Mouse (Mus musculus) liver, postnatal 0 days (tissue): ENCODE measurements around the gene Dnajc3. TPM values are rescaled to one million over a fixed set of nuclear protein-coding genes. Genes with fewer than 3 reads are reported as not detected.

Experiments used
- ATAC-seq: fragments of 200-750 bp; cut with Nextera tagmentation; 2 replicates; pipeline ENCODE4 v1.8.0; 2017; ENCODE audit warnings: mild to moderate bottlenecking, moderate library complexity
- DNase-seq: peaks from one replicate; pipeline ENCODE4 v3.0.0-alpha.2; 2016
- H3K27ac ChIP-seq: fragments of 300-500 bp; sonication (generic); 2 replicates; pipeline ENCODE4 v1.5.1; 2014; ENCODE audit warnings: antibody characterized with exemption, moderate library complexity, mild to moderate bottlenecking, low read depth
- H3K27me3 ChIP-seq: fragments of 300-500 bp; sonication (generic); 2 replicates; pipeline ENCODE4 v1.6.1; 2014; ENCODE audit warnings: low read length, control low read depth, mixed read lengths; ENCODE audit not compliant: insufficient read depth
- H3K36me3 ChIP-seq: fragments of 300-500 bp; sonication (generic); replicated peaks from 2 replicates; pipeline ENCODE4 v1.6.1; 2014; ENCODE audit warnings: mild to moderate bottlenecking, control low read depth, low read length, moderate library complexity, mixed read lengths; ENCODE audit not compliant: insufficient read depth
- H3K4me1 ChIP-seq: fragments of 300-500 bp; sonication (generic); 2 replicates; pipeline ENCODE4 v1.6.1; 2014; ENCODE audit warnings: antibody characterized with exemption, mild to moderate bottlenecking, control low read depth; ENCODE audit not compliant: insufficient read depth
- H3K4me2 ChIP-seq: fragments of 300-500 bp; sonication (generic); 2 replicates; pipeline ENCODE4 v1.6.1; 2014; ENCODE audit warnings: low read depth, mild to moderate bottlenecking, low read length, moderate library complexity, mixed read lengths
- H3K4me3 ChIP-seq: fragments of 300-500 bp; sonication (generic); 2 replicates; pipeline ENCODE4 v1.5.1; 2014; ENCODE audit warnings: low read depth, low read length
- H3K9ac ChIP-seq: fragments of 300-500 bp; sonication (generic); replicated peaks from 2 replicates; pipeline ENCODE4 v1.6.1; 2014; ENCODE audit warnings: mild to moderate bottlenecking, moderate library complexity
- H3K9me3 ChIP-seq: fragments of 300-500 bp; sonication (generic); 2 replicates; pipeline ENCODE4 v1.6.1; 2016; ENCODE audit warnings: mild to moderate bottlenecking, control low read depth, low read length, mixed read lengths
- CTCF ChIP-seq: sonication (generic); IDR thresholded peaks from 2 replicates; pipeline ENCODE4 v1.5.1; 2016; ENCODE audit warnings: antibody characterized with exemption, low read depth
- EP300 ChIP-seq: IDR thresholded peaks from 2 replicates; pipeline ENCODE4 v1.6.1; 2016; ENCODE audit warnings: antibody characterized with exemption, low read depth, mild to moderate bottlenecking
- WGBS: fragments of 180-500 bp; shearing (Covaris S2); extraction: QIAGEN DNeasy Blood & Tissue Kit; methylation state at CpG from one replicate; pipeline ENCODE4 v1.1.7; 2014; ENCODE audit not compliant: insufficient replicate concordance; 5-methylcytosine and 5-hydroxymethylcytosine counted together
- polyA plus RNA-seq: library from polyadenylated mRNA; unstranded; fragments of >200 nt; fragmentation: Nextera tagmentation; extraction: Ambion mirVana; gene quantifications from 2 replicates; pipeline ENCODE4 v1.2.1, GENCODE M21; 2015

Gene Dnajc3
- polyA plus RNA-seq, 1 experiment from 2014 or later: 53.6 TPM

- no peaks in the 10 kb centered on the region for H3K27me3 ChIP-seq
- no peak overlapping the region for H3K9ac ChIP-seq
- TF ChIP-seq CTCF: no peak
- TF ChIP-seq EP300: no peak
- WGBS: 69% methylated on average over 23 of the region's 23 CpGs
- 0 out of 2 replicates have a peak overlapping the region, but pooled peaks have one; percentile 29 for H3K4me2 ChIP-seq
- no peak overlapping the region for H3K4me3 ChIP-seq
- H3K9me3 ChIP-seq: no peaks in the 10 kb centered on the region
- DNase-seq (no peak), ATAC-seq (no peak)
- no peaks in the 10 kb centered on the region for H3K36me3 ChIP-seq
- no peaks in the 10 kb centered on the region for H3K4me1 ChIP-seq
- H3K27ac ChIP-seq: no peak overlapping the region
These were observed 75.0 kb downstream of the Dnajc3 start for GRCm38 (mm10) chr14:119012607-119013431.

DNA sequence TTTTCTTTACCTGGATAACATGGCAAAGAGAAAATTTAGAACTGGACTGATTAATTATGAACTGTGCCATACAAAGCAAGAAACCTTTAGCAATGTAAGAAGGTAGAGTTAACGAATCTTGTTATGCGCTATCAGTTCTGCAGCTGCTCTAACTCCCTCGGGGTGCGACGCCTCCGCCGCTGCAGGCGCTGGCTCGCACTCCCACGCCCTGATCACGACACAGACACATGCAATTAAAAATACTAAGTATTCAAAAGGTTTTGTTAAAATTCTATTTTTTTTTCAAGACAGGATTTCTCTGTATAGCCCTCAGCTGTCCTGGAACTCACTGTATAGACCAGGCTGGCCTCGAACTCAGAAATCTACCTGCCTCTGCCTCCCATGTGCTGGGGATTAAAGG is 75.8 kb downstream of the Dnajc3 start:
- Histone ChIP-seq H3K27me3 (no peaks in the 10 kb centered on the region), H3K9me3 (no peaks in the 10 kb centered on the region), H3K36me3 (no peaks in the 10 kb centered on the region), H3K4me2 (no peak overlapping the region), H3K9ac (no peak overlapping the region), H3K27ac (no peak overlapping the region), H3K4me1 (no peaks in the 10 kb centered on the region), H3K4me3 (no peak overlapping the region)
- no peak for TF ChIP-seq EP300
- TF ChIP-seq CTCF: no peak
- no peak for DNase-seq
- WGBS: 74% methylated on average over 12 of the region's 12 CpGs
- no peak for ATAC-seq

- ATAC-seq: no peak
These were observed 88.1 kb downstream of the Dnajc3 start for GRCm38 (mm10) chr14:119025889-119026288.

GRCm38 (mm10) chr14:119027130-119027529 is 89.4 kb downstream of the Dnajc3 start:
- 30% methylated on average over 4 of the region's 4 CpGs for WGBS

More at GRCm38 (mm10) chr14:119025889-119026288, 88.1 kb downstream of the Dnajc3 start:
- H3K9me3 ChIP-seq: no peaks in the 10 kb centered on the region
- no peaks in the 10 kb centered on the region for H3K27me3 ChIP-seq
- no peaks in the 10 kb centered on the region for H3K4me1 ChIP-seq
- DNase-seq: peak; percentile 55
- H3K27ac ChIP-seq: no peak overlapping the region
- no peak overlapping the region for H3K4me3 ChIP-seq
- no peak for TF ChIP-seq EP300
- TF ChIP-seq CTCF: peak; percentile 66
- WGBS: 62% methylated on average over 5 of the region's 5 CpGs
- H3K4me2 ChIP-seq: no peak overlapping the region
- H3K9ac ChIP-seq: no peak overlapping the region
- no peaks in the 10 kb centered on the region for H3K36me3 ChIP-seq

GRCm38 (mm10) chr14:119027675-119028253 is 90.0 kb downstream of the Dnajc3 start:
- Histone ChIP-seq H3K27ac (no peak overlapping the region), H3K9ac (no peak overlapping the region), H3K9me3 (no peaks in the 10 kb centered on the region), H3K27me3 (no peaks in the 10 kb centered on the region), H3K4me2 (no peak overlapping the region), H3K36me3 (no peaks in the 10 kb centered on the region), H3K4me1 (no peaks in the 10 kb centered on the region), H3K4me3 (no peak overlapping the region)
- TF ChIP-seq EP300: no peak
- no peak for TF ChIP-seq CTCF
- 76% methylated on average over 2 of the region's 2 CpGs for WGBS
- ATAC-seq: no peak
- DNase-seq: no peak

More at GRCm38 (mm10) chr14:119027130-119027529, 89.4 kb downstream of the Dnajc3 start:
- Histone ChIP-seq H3K4me1 (no peaks in the 10 kb centered on the region), H3K4me2 (no peak overlapping the region), H3K9ac (no peak overlapping the region), H3K27me3 (no peaks in the 10 kb centered on the region), H3K36me3 (no peaks in the 10 kb centered on the region), H3K9me3 (no peaks in the 10 kb centered on the region), H3K27ac (no peak overlapping the region), H3K4me3 (no peak overlapping the region)
- ATAC-seq (peak; percentile 76), DNase-seq (peak; percentile 63)
- TF ChIP-seq EP300 (no peak), CTCF (peak; percentile 95)

Other genes starting within 250 kb of the Dnajc3 start
- gene Abcc4, start 231.8 kb upstream of the Dnajc3 start, polyA plus RNA-seq: 1.1 and 1.2 TPM in 2 replicates
- gene Cldn10, start 150.1 kb upstream of the Dnajc3 start, polyA plus RNA-seq: 0.32 and 0.61 TPM in 2 replicates
- gene Dzip1, start 12.5 kb upstream of the Dnajc3 start, polyA plus RNA-seq: 0.42 and 0.75 TPM in 2 replicates
- gene Uggt2, start 161.5 kb downstream of the Dnajc3 start, polyA plus RNA-seq: 1.4 and 1.7 TPM in 2 replicates
- not detected in 2 replicates for gene Hs6st3, start 200.4 kb downstream of the Dnajc3 start, polyA plus RNA-seq